ENCODE assay signal across 17 mouse cellular contexts in genomic region chr2:106231136-106231535, GRCm38 (mm10).
DNase-seq lines count a peak whose midpoint lies in the region; ATAC-seq and TF ChIP-seq lines count a peak whose summit lies in the region.
"Had no signal": no experiment of that assay in that cellular context is flagged by ENCODE, and none has a peak within 500 bp of the region (broad histone marks: within the 10 kb centered on the region; RNA-seq: fewer than 3 reads in every experiment).

No protein-coding gene starts in this region.

- DNase-seq in cerebellum, postnatal 25 days, result peak; percentile 11 to 32
- no peak for DNase-seq in cerebellum, adult 11 months
- peak; percentile 83 for DNase-seq in hindbrain, postnatal 0 days (ENCODE audit: low spot score)
- DNase-seq in hindbrain, embryonic 11.5 days (ENCODE audit: low spot score), result no peak
- no peak for DNase-seq in neural tube, embryonic 10.5 days (ENCODE audit: extremely low spot score, low spot score)
- DNase-seq: adrenal gland, adult 2 months; adrenal gland, postnatal 25 days; cerebellum, adult 18-20 months; forebrain, postnatal 0 days; gastrocnemius, adult 2 months; gastrocnemius, postnatal 25 days; kidney, adult 18-20 months had no signal

- H3K4me3 ChIP-seq in hindbrain, postnatal 0 days (ENCODE audit: low read length), result no peak overlapping the region
- no peak overlapping the region for H3K4me3 ChIP-seq in hindbrain, embryonic 11.5 days (ENCODE audit: low read depth, low read length)
- no peak overlapping the region for H3K4me3 ChIP-seq in neural tube, embryonic 14.5 days (ENCODE audit: low read depth, low read length)
- H3K4me3 ChIP-seq: embryonic facial prominence, embryonic 10.5 days; forebrain, embryonic 13.5 days; gastrocnemius, adult 2 months; heart, embryonic 12.5 days; intestine, embryonic 15.5 days had no signal

- TF ChIP-seq CTCF in hindbrain, postnatal 0 days (IDR thresholded peaks at IDR 0.05; ENCODE audit: low read depth), result no peak

- H3K27ac ChIP-seq in hindbrain, postnatal 0 days, result no peak overlapping the region
- no peak overlapping the region for H3K27ac ChIP-seq in hindbrain, embryonic 11.5 days (ENCODE audit: low read depth, low read length)
- no peak overlapping the region for H3K27ac ChIP-seq in neural tube, embryonic 14.5 days (ENCODE audit: low read depth, low read length)
- H3K27ac ChIP-seq: embryonic facial prominence, embryonic 10.5 days; forebrain, embryonic 13.5 days; gastrocnemius, adult 2 months; intestine, embryonic 15.5 days had no signal

- H3K4me2 ChIP-seq in hindbrain, postnatal 0 days (ENCODE audit: low read depth, low read length), result no peak overlapping the region
- no peak overlapping the region for H3K4me2 ChIP-seq in hindbrain, embryonic 11.5 days (replicated peaks; ENCODE audit: low read depth, low read length)
- no peak overlapping the region for H3K4me2 ChIP-seq in neural tube, embryonic 14.5 days (ENCODE audit: low read depth, low read length)
- H3K4me2 ChIP-seq: forebrain, embryonic 13.5 days; heart, embryonic 12.5 days; intestine, embryonic 15.5 days had no signal

- no peaks in the 10 kb centered on the region for H3K27me3 ChIP-seq in hindbrain, postnatal 0 days (ENCODE audit: insufficient read depth, low read length)
- no peaks in the 10 kb centered on the region for H3K27me3 ChIP-seq in hindbrain, embryonic 11.5 days (ENCODE audit: control insufficient read depth, insufficient read depth, low read length)
- no peaks in the 10 kb centered on the region for H3K27me3 ChIP-seq in neural tube, embryonic 14.5 days (ENCODE audit: control insufficient read depth, insufficient read depth, low read length)
- H3K27me3 ChIP-seq: forebrain, embryonic 13.5 days; heart, embryonic 12.5 days; intestine, embryonic 15.5 days had no signal

- no peaks in the 10 kb centered on the region for H3K36me3 ChIP-seq in hindbrain, postnatal 0 days (ENCODE audit: insufficient read depth, low read length)
- no peaks in the 10 kb centered on the region for H3K36me3 ChIP-seq in hindbrain, embryonic 11.5 days (ENCODE audit: control insufficient read depth, insufficient read depth, low read length)
- H3K36me3 ChIP-seq in neural tube, embryonic 14.5 days (ENCODE audit: control insufficient read depth, insufficient read depth, low read length), result no peaks in the 10 kb centered on the region
- H3K36me3 ChIP-seq: embryonic facial prominence, embryonic 10.5 days; heart, embryonic 12.5 days; intestine, embryonic 15.5 days had no signal

- 50% methylated on average over 5 of the region's 5 CpGs for WGBS in hindbrain, postnatal 0 days
- 90% methylated on average over 5 of the region's 5 CpGs for WGBS in hindbrain, embryonic 11.5 days
- 75% methylated on average over 5 of the region's 5 CpGs for WGBS in neural tube, embryonic 14.5 days

- H3K9me3 ChIP-seq in hindbrain, postnatal 0 days (ENCODE audit: low read length), result no peaks in the 10 kb centered on the region
- no peaks in the 10 kb centered on the region for H3K9me3 ChIP-seq in hindbrain, embryonic 11.5 days (ENCODE audit: control insufficient read depth, low read length)
- no peaks in the 10 kb centered on the region for H3K9me3 ChIP-seq in neural tube, embryonic 14.5 days (ENCODE audit: control insufficient read depth, low read length)
- H3K9me3 ChIP-seq: embryonic facial prominence, embryonic 10.5 days; forebrain, embryonic 13.5 days; heart, embryonic 12.5 days; intestine, embryonic 15.5 days had no signal

- ATAC-seq in hindbrain, postnatal 0 days, result peak; percentile 90
- no peak for ATAC-seq in hindbrain, embryonic 11.5 days (ENCODE audit: low FRiP score)
- peak; percentile 38; the same call in 1 of the 2 replicates for ATAC-seq in neural tube, embryonic 14.5 days (ENCODE audit: low read depth)
- ATAC-seq: forebrain, embryonic 13.5 days; forebrain, postnatal 0 days; intestine, embryonic 15.5 days had no signal

- H3K9ac ChIP-seq in hindbrain, postnatal 0 days (replicated peaks; ENCODE audit: low read length), result no peak overlapping the region
- H3K9ac ChIP-seq in hindbrain, embryonic 11.5 days (ENCODE audit: low read depth, low read length), result no peak overlapping the region
- H3K9ac ChIP-seq in neural tube, embryonic 14.5 days (replicated peaks; ENCODE audit: low read depth, low read length), result no peak overlapping the region
- H3K9ac ChIP-seq: forebrain, embryonic 13.5 days; forebrain, postnatal 0 days; heart, embryonic 12.5 days; intestine, embryonic 15.5 days had no signal

- H3K4me1 ChIP-seq in hindbrain, postnatal 0 days (ENCODE audit: insufficient read depth, low read length), result no peaks in the 10 kb centered on the region
- H3K4me1 ChIP-seq in hindbrain, embryonic 11.5 days (replicated peaks; ENCODE audit: control insufficient read depth, insufficient read depth, low read length), result no peaks in the 10 kb centered on the region
- H3K4me1 ChIP-seq in neural tube, embryonic 14.5 days (ENCODE audit: control insufficient read depth, insufficient read depth, low read length), result no peaks in the 10 kb centered on the region
- H3K4me1 ChIP-seq: embryonic facial prominence, embryonic 10.5 days; forebrain, embryonic 13.5 days; heart, embryonic 12.5 days; intestine, embryonic 15.5 days had no signal

Comparison
In these comparisons a context has a peak if more than half of its experiments do, and no peak if none do; other contexts are left out.
1. DNase-seq: peak in cerebellum, postnatal 25 days (2 of 2) and hindbrain, postnatal 0 days (single experiment); none in cerebellum, adult 11 months (single experiment), hindbrain, embryonic 11.5 days (single experiment) and neural tube, embryonic 10.5 days (single experiment).